Mouse (Mus musculus): ENCODE results near the gene Npm1. TPM values are rescaled to one million over a fixed set of nuclear protein-coding genes. Genes with fewer than 3 reads are reported as not detected.

The Npm1 gene
- polyA plus RNA-seq, 1 experiment, result 178 TPM

GRCm38 (mm10) chr11:33199906-33200763, 37.1 kb upstream of the Npm1 start:
- no peak overlapping the region for H3K4me3 ChIP-seq (ENCODE audit: insufficient read depth, low read length)
- H3K27ac ChIP-seq (ENCODE audit: insufficient read depth, low read length), result no peak overlapping the region
- no peaks in the 10 kb centered on the region for H3K4me1 ChIP-seq (ENCODE audit: control insufficient read depth, insufficient read depth, low read length)
- TF ChIP-seq POLR2A (IDR thresholded peaks at IDR 0.05; ENCODE audit: extremely low read depth, insufficient read depth, low read length), result no peak
- no peak for TF ChIP-seq CTCF (IDR thresholded peaks at IDR 0.05; ENCODE audit: extremely low read depth, insufficient read depth, low read length)

DNA sequence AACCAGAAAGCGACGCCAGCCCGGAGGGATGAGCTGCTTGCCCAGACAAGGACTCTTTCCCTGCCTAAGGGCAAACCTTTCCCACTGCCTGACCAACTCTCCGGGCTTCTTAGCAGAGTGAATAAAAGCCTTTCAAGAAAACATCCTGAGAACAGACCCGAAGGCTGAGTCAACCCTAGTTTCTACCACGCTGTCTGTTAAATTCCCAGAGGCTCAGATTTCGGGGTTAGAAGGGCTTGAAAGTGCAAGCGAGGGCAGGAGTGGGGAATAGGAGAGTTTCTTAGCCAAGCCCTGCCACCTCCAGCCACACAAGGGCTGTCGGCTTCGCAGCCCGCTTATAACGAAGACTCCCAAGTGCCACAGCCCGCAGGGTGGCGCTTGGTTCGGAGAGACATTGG, 36.1 kb upstream of the Npm1 start:
- H3K27ac ChIP-seq (ENCODE audit: insufficient read depth, low read length), result no peak overlapping the region
- H3K4me1 ChIP-seq (ENCODE audit: control insufficient read depth, insufficient read depth, low read length), result no peaks in the 10 kb centered on the region
- H3K4me3 ChIP-seq (ENCODE audit: insufficient read depth, low read length), result no peak overlapping the region
- TF ChIP-seq POLR2A (IDR thresholded peaks at IDR 0.05; ENCODE audit: extremely low read depth, insufficient read depth, low read length) (no peak), CTCF (IDR thresholded peaks at IDR 0.05; ENCODE audit: extremely low read depth, insufficient read depth, low read length) (no peak)

GRCm38 (mm10) chr11:33198351-33199116, 35.5 kb upstream of the Npm1 start:
- Histone ChIP-seq H3K4me3 (ENCODE audit: insufficient read depth, low read length) (no peak overlapping the region), H3K27ac (ENCODE audit: insufficient read depth, low read length) (no peak overlapping the region), H3K4me1 (ENCODE audit: control insufficient read depth, insufficient read depth, low read length) (no peaks in the 10 kb centered on the region)
- TF ChIP-seq CTCF (IDR thresholded peaks at IDR 0.05; ENCODE audit: extremely low read depth, insufficient read depth, low read length) (no peak), POLR2A (IDR thresholded peaks at IDR 0.05; ENCODE audit: extremely low read depth, insufficient read depth, low read length) (no peak)

GRCm38 (mm10) chr11:33197673-33198072, 34.7 kb upstream of the Npm1 start:
- no peak overlapping the region for H3K4me3 ChIP-seq (ENCODE audit: insufficient read depth, low read length)
- no peaks in the 10 kb centered on the region for H3K4me1 ChIP-seq (ENCODE audit: control insufficient read depth, insufficient read depth, low read length)
- no peak for TF ChIP-seq POLR2A (IDR thresholded peaks at IDR 0.05; ENCODE audit: extremely low read depth, insufficient read depth, low read length)
- TF ChIP-seq CTCF (IDR thresholded peaks at IDR 0.05; ENCODE audit: extremely low read depth, insufficient read depth, low read length), result no peak
- no peak overlapping the region for H3K27ac ChIP-seq (ENCODE audit: insufficient read depth, low read length)

DNA sequence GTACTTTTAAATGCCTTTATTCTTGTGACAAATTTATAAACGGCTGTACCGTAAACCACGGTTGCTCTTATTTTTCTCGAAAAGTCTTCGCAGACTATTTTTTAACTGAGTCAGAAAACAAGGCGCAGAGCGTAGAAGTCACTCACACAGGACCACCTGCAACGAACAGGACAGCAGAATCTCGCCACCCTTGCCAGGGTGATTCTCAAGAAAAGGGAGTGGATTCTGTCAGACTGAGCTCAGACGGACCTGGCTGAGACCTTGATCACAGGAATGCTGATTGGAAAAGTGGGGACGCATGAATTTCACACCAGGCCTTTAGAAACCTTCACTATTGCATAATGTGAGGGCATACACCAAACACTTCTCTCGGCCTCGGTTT, 34.1 kb upstream of the Npm1 start:
- Histone ChIP-seq H3K4me3 (ENCODE audit: insufficient read depth, low read length) (no peak overlapping the region), H3K27ac (ENCODE audit: insufficient read depth, low read length) (no peak overlapping the region), H3K4me1 (ENCODE audit: control insufficient read depth, insufficient read depth, low read length) (no peaks in the 10 kb centered on the region)
- TF ChIP-seq POLR2A (IDR thresholded peaks at IDR 0.05; ENCODE audit: extremely low read depth, insufficient read depth, low read length) (no peak), CTCF (IDR thresholded peaks at IDR 0.05; ENCODE audit: extremely low read depth, insufficient read depth, low read length) (no peak)

DNA sequence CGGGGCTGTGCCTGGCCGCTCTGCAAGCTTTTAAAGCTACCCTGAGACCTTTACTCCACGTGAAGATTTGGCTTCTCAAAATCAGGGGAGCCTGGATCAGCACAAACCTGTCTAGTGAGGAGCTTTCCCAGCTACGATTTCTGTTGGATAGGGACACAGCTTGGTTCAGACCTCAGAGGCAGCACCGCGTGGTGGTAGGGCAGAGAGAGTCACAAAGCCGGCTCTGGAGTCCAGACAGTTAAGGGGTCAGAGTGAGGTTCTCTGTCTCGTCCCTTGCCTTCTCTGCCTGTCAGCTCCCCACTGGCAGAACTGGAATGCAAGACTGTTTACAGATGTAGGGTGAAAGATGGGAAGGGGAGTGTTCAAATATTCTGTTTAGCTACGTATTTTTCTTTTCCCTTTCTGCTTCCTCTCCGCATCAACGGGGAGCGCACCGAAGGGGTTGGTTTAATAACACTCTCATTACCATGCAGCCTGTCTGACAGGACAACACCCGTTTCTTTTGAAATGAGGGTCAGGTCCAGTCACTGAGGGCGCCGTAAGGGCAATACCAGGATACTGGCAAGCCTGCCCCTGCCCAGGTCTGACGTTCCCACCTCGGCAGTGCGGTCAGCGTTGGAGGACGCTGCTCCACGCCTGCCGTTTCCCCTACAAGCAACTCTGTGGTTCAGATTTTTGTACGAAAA, 33.6 kb upstream of the Npm1 start:
- Histone ChIP-seq H3K4me1 (ENCODE audit: control insufficient read depth, insufficient read depth, low read length) (no peaks in the 10 kb centered on the region), H3K4me3 (ENCODE audit: insufficient read depth, low read length) (no peak overlapping the region), H3K27ac (ENCODE audit: insufficient read depth, low read length) (no peak overlapping the region)
- TF ChIP-seq CTCF (IDR thresholded peaks at IDR 0.05; ENCODE audit: extremely low read depth, insufficient read depth, low read length) (no peak), POLR2A (IDR thresholded peaks at IDR 0.05; ENCODE audit: extremely low read depth, insufficient read depth, low read length) (no peak)

DNA sequence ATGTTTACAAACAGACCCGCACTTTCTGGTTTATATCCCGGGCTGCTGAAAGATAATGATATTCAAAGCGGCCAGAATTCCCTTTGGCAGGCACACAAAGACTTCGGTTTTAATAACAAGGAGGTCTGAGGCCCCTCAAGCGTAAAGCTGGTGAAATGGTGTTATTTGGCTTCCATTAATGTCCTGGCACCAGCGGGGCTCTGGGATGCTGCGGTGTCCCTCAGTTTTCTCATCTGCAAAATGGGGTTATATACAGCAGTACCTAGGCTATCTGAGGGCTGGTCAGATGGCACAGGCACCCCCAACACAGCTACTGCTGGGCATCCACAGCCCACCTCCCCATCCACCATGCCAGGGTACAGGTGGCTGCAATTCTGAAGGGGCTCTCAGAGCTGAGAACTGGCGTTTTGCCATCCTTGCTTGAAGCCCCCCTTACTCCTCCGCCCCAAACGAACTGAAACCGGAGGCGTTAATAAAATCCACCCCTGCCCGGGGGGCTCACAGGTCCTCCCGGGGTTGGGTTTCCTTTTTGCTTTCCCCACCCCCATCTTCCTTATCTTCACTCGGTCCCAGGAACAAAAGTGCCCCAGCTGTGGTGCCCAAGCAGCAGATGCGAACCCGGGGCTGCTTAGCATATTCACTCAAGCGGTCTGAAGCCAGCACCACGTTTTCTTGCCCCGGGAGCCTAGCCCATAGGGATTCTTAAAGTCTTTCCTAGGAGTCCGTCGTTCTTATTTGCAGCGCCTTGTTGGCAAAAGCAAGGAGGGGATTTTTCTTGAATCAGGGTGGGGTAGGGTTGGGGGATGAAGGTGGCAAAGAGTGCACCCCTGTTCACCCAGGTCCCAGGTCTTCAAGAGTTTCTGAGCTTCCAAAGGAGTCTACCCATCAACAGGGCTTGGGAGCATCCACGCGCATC, 32.8 kb upstream of the Npm1 start:
- TF ChIP-seq POLR2A (IDR thresholded peaks at IDR 0.05; ENCODE audit: extremely low read depth, insufficient read depth, low read length), result no peak
- TF ChIP-seq CTCF (IDR thresholded peaks at IDR 0.05; ENCODE audit: extremely low read depth, insufficient read depth, low read length), result no peak
- H3K4me1 ChIP-seq (ENCODE audit: control insufficient read depth, insufficient read depth, low read length), result no peaks in the 10 kb centered on the region
- H3K27ac ChIP-seq (ENCODE audit: insufficient read depth, low read length), result no peak overlapping the region
- H3K4me3 ChIP-seq (ENCODE audit: insufficient read depth, low read length), result no peak overlapping the region

GRCm38 (mm10) chr11:33195061-33195460, 32.1 kb upstream of the Npm1 start:
- H3K4me1 ChIP-seq (ENCODE audit: control insufficient read depth, insufficient read depth, low read length), result no peaks in the 10 kb centered on the region
- no peak overlapping the region for H3K27ac ChIP-seq (ENCODE audit: insufficient read depth, low read length)
- no peak for TF ChIP-seq CTCF (IDR thresholded peaks at IDR 0.05; ENCODE audit: extremely low read depth, insufficient read depth, low read length)
- no peak for TF ChIP-seq POLR2A (IDR thresholded peaks at IDR 0.05; ENCODE audit: extremely low read depth, insufficient read depth, low read length)

GRCm38 (mm10) chr11:33193695-33194094, 30.7 kb upstream of the Npm1 start:
- Histone ChIP-seq H3K27ac (ENCODE audit: insufficient read depth, low read length) (no peak overlapping the region), H3K4me1 (ENCODE audit: control insufficient read depth, insufficient read depth, low read length) (no peaks in the 10 kb centered on the region), H3K4me3 (ENCODE audit: insufficient read depth, low read length) (no peak overlapping the region)
- TF ChIP-seq CTCF (IDR thresholded peaks at IDR 0.05; ENCODE audit: extremely low read depth, insufficient read depth, low read length), result no peak
- TF ChIP-seq POLR2A (IDR thresholded peaks at IDR 0.05; ENCODE audit: extremely low read depth, insufficient read depth, low read length), result no peak

More at GRCm38 (mm10) chr11:33195061-33195460, 32.1 kb upstream of the Npm1 start:
- H3K4me3 ChIP-seq (ENCODE audit: insufficient read depth, low read length), result no peak overlapping the region
